Mouse (Mus musculus): ENCODE measurements around the gene Mgmt.

GRCm38 (mm10) chr7:137005293-137005692 lies 110.9 kb downstream of the Mgmt start:
- TF ChIP-seq USF2 (conservative IDR thresholded peaks at IDR 0.05; ENCODE audit: low read depth, low read length) (no peak), MAFK (IDR thresholded peaks at IDR 0.05; ENCODE audit: insufficient replicate concordance, low read length) (no peak), MYC (IDR thresholded peaks at IDR 0.05; ENCODE audit: low read depth, low read length) (no peak), EP300 (IDR thresholded peaks at IDR 0.05; ENCODE audit: low read length) (no peak), POLR2A (IDR thresholded peaks at IDR 0.05; ENCODE audit: low read depth, low read length) (no peak), SMC3 (IDR thresholded peaks at IDR 0.05; ENCODE audit: low read depth, low read length) (no peak), ZNF384 (IDR thresholded peaks at IDR 0.05; ENCODE audit: low read depth, low read length) (no peak), HCFC1 (IDR thresholded peaks at IDR 0.05; ENCODE audit: low read depth, low read length) (no peak), CTCF (conservative IDR thresholded peaks at IDR 0.05 in 1 of 2, IDR thresholded peaks at IDR 0.05 in 1 of 2; ENCODE audit: low read depth in 2 of 2, low read length in 2 of 2) (no peak), NRF1 (IDR thresholded peaks at IDR 0.05; ENCODE audit: low read depth, low read length) (no peak), ZMIZ1 (IDR thresholded peaks at IDR 0.05; ENCODE audit: low read depth, low read length) (no peak), UBTF (IDR thresholded peaks at IDR 0.05; ENCODE audit: low read depth, low read length) (no peak), E2F4 (IDR thresholded peaks at IDR 0.05; ENCODE audit: insufficient replicate concordance, low read depth, low read length) (no peak), NELFE (IDR thresholded peaks at IDR 0.05; ENCODE audit: low read depth, low read length) (no peak)

All from CH12.LX (cell line).